Mouse (Mus musculus) gastrocnemius, postnatal 10 days (tissue): ENCODE measurements at regions not wholly inside any gene's neighbourhood (a gene's known extent, or its start where the extent isn't known, plus 50 kb on each side); places are given as distances from the start of the nearest gene placed in this dataset.

Experiments used
- DNase-seq: peaks from one replicate; pipeline ENCODE4 v3.0.0; 2021; ENCODE audit warnings: mixed read lengths

DNA sequence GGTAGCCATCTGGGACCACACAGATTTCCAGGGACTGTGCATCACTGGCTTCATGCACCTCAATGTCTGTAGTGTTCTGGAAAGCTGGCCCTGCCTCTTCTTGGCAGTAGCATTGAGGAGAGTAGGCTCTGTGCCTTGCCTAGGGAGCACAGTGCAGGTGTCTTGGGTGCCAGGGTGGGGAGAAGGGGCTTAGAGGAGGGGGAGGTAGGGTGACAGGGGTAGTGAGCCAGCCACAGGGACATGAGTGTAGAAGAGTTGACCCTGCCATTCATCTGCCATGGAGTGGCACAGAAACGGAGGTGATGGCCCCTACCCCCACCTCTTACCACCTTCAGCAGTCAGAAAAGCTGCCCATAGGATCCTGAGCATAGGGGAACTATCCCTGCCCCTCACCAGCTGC is 235.4 kb upstream of the Gli3 start:
- no peak for DNase-seq
